Mouse (Mus musculus) embryonic facial prominence, embryonic 12.5 days (tissue): ENCODE measurements around the gene Iqsec1. TPM values are rescaled to one million over a fixed set of nuclear protein-coding genes. Genes with fewer than 3 reads are reported as not detected.

Source experiments
- ATAC-seq: fragments of 200-750 bp; cut with Nextera tagmentation; 2 replicates; pipeline ENCODE4 v1.8.0; 2017; ENCODE audit not compliant: insufficient number of reproducible peaks, insufficient read depth, low FRiP score, low TSS enrichment
- H3K27ac ChIP-seq: fragments of 300-500 bp; sonication (generic); 2 replicates; pipeline ENCODE4 v1.5.1; 2016; ENCODE audit warnings: mild to moderate bottlenecking
- H3K27me3 ChIP-seq: fragments of 300-500 bp; sonication (generic); 2 replicates; pipeline ENCODE4 v1.6.1; 2016; ENCODE audit warnings: mild to moderate bottlenecking, moderate library complexity
- H3K36me3 ChIP-seq: fragments of 300-500 bp; sonication (generic); 2 replicates; pipeline ENCODE4 v1.6.1; 2016; ENCODE audit warnings: mild to moderate bottlenecking
- H3K4me1 ChIP-seq: fragments of 300-500 bp; sonication (generic); 2 replicates; pipeline ENCODE4 v1.6.1; 2016
- H3K4me2 ChIP-seq: fragments of 300-500 bp; sonication (generic); replicated peaks from 2 replicates; pipeline ENCODE4 v1.6.1; 2016; ENCODE audit warnings: mild to moderate bottlenecking, moderate library complexity
- H3K4me3 ChIP-seq: fragments of 300-500 bp; sonication (generic); 2 replicates; pipeline ENCODE4 v1.5.1; 2016; ENCODE audit warnings: mild to moderate bottlenecking
- H3K9ac ChIP-seq: fragments of 300-500 bp; sonication (generic); 2 replicates; pipeline ENCODE4 v1.6.1; 2016; ENCODE audit warnings: mild to moderate bottlenecking, moderate library complexity
- H3K9me3 ChIP-seq: fragments of 300-500 bp; sonication (generic); 2 replicates; pipeline ENCODE4 v1.6.1; 2016; ENCODE audit warnings: mild to moderate bottlenecking, moderate library complexity
- WGBS: fragments of 180-500 bp; shearing (Covaris S2); methylation state at CpG from one replicate; pipeline ENCODE4 v1.1.7; 2016; 5-methylcytosine and 5-hydroxymethylcytosine counted together
- polyA plus RNA-seq: library from polyadenylated mRNA; unstranded; fragments of >200 nt; fragmentation: Nextera tagmentation; extraction: Ambion mirVana; gene quantifications from 2 replicates; pipeline ENCODE4 v1.2.1, GENCODE M21; 2016

The Iqsec1 gene
- polyA plus RNA-seq, 1 experiment from 2014 or later: 11.0 TPM

DNA sequence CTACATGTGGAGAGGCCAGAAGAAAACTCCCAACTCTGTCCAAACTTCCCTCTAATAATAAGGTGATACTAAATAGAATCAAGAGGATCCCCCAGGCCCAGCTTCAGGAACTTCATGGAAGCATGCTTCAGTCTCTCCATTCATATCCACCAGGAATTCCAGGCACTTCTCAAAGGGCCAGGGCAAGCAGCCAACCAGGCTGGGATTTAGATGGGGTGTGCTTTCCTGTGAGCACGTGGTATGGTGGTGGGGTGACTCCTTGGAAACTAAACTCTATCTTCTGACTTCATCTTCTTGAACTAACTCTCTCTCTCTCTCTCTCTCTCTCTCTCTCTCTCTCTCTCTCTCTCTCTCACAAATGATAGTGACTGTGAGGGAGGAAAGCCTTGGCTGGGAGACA lies 270.8 kb downstream of the Iqsec1 start:
- Histone ChIP-seq H3K9ac (no peak overlapping the region), H3K9me3 (no peaks in the 10 kb centered on the region), H3K4me1 (peaks cover 32% of the 10 kb centered on the region), H3K27me3 (no peaks in the 10 kb centered on the region), H3K36me3 (no peaks in the 10 kb centered on the region), H3K4me3 (no peak overlapping the region), H3K27ac (no peak overlapping the region), H3K4me2 (no peak overlapping the region)
- ATAC-seq: no peak
- 67% methylated on average over 1 of the region's 1 CpGs for WGBS

DNA sequence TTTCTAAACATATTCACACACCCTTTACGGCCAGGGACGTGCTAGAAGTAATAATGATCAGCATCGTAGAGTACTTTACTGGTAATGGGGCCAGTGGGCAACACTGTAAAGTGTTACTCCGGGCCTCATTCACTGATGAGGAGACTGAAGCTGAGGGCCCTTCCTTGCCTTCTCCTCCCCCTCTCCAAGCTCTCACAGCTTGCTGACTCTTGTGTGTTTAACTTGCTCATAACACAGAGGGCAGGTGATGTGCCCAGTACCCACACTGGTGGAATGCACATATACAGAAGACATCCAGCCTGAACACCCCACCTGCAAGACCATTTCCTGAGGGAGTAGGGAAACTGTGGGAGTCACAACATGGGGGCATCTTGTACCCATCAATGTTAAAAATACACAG lies 271.6 kb downstream of the Iqsec1 start:
- 46% methylated on average over 4 of the region's 4 CpGs for WGBS
- no peak for ATAC-seq
- 0 out of 2 replicates have a peak overlapping the region, but pooled peaks have one; percentile 82 for H3K9ac ChIP-seq

DNA sequence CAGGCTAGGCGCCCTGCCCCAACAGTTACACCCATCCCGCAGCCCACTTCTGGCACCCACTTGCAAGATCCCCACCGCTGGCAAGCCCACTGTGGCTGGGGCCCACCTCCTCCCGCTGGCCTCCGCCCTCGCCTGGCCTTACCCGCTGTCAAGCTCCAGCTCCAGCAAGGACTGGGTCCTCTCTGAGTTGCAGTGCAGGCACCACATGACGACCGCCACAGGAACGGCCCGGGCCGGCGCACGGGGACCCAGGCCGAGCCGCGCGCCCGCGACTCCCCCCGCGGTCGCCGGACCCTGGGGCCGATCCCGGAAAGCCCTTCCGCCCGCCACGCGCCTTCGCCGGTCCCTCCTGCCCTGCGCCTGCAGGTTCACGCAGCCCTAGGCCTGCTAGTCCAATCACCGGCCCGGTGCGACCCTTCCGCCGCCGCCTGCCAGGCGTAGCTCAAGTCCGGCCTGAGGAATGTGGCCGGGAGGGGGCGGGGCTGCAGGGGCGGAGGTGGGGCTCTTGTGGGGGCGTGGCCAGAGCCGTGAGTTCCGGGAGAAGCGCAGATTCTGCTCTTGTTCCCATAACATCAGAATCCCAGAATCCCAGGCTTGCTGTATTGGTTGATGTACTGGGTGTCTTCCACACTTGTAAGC lies 272.3 kb downstream of the Iqsec1 start:
- H3K36me3 ChIP-seq: no peaks in the 10 kb centered on the region
- no peaks in the 10 kb centered on the region for H3K27me3 ChIP-seq
- WGBS: under 1% methylated on average over 49 of the region's 49 CpGs
- peak overlapping the region; percentile 77 for H3K4me3 ChIP-seq
- peak overlapping the region; percentile 85 for H3K4me2 ChIP-seq
- no peaks in the 10 kb centered on the region for H3K9me3 ChIP-seq
- H3K9ac ChIP-seq: peak overlapping the region; percentile 82
- H3K4me1 ChIP-seq: peaks cover 47% of the 10 kb centered on the region
- ATAC-seq: peak; percentile 79
- H3K27ac ChIP-seq: peak overlapping the region; percentile 84

More for the DNA sequence above, 271.6 kb downstream of the Iqsec1 start:
- Histone ChIP-seq H3K36me3 (no peaks in the 10 kb centered on the region), H3K27me3 (no peaks in the 10 kb centered on the region), H3K27ac (no peak overlapping the region), H3K9me3 (no peaks in the 10 kb centered on the region), H3K4me3 (peak overlapping the region; percentile 77), H3K4me1 (peaks cover 40% of the 10 kb centered on the region), H3K4me2 (peak overlapping the region; percentile 85)

DNA sequence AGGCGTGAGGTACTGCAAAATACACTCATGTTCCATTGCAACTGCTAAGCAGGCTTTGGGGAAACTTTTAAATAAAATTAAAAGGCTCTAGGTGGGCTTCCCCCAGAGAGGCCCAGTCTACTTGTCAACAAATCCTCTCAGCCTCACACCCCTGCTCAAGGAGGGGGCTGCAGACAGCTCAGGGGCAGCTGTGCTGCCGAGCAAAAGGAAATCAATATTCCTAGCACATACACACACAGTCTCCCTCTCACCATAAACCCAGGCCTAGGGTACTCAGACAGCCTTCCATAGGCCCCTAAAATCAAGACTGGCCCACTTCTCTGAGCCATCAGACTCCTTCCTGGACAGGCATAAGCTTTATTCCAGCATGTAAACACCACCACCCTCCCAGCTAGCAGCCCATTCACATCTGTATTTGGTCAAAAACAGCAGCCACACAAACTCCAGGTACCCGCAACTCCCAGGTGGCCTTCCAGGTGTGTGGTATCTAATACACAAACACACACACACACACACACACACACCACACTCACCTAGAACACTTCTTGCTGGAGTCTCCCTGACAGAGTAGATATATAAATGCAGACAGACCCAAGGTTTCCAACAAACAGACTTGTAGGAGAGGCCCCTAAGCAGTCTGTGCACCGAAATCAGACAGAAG lies 273.1 kb downstream of the Iqsec1 start:
- no peaks in the 10 kb centered on the region for H3K9me3 ChIP-seq
- peak overlapping the region; percentile 85 for H3K4me2 ChIP-seq
- peak overlapping the region; percentile 77 for H3K4me3 ChIP-seq
- H3K36me3 ChIP-seq: no peaks in the 10 kb centered on the region
- peaks cover 52% of the 10 kb centered on the region for H3K4me1 ChIP-seq
- peak overlapping the region; percentile 82 for H3K9ac ChIP-seq
- peak overlapping the region; percentile 84 for H3K27ac ChIP-seq
- no peak for ATAC-seq
- WGBS: 51% methylated on average over 4 of the region's 4 CpGs
- no peaks in the 10 kb centered on the region for H3K27me3 ChIP-seq

DNA sequence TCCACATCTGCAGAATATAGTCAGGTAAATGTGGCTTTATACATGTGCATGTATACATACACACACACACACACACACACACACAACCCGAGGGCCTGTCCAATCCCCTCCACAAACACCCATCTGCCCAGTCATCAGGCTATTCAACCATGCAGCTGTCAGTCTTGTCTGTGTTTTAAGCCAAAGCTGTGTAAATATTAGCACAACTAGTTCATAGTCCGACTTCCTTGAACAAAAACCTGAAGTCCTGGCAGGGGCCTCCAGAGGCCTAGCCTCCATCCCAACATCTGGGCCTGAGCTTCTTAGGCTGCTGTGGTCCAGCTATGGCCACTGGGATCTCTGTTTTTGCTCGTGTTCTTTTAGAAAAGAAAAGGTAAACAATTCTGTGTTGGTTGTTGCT lies 274.8 kb downstream of the Iqsec1 start:
- no peaks in the 10 kb centered on the region for H3K9me3 ChIP-seq
- no peak overlapping the region for H3K4me3 ChIP-seq
- H3K9ac ChIP-seq: no peak overlapping the region
- H3K4me1 ChIP-seq: peaks cover 52% of the 10 kb centered on the region
- WGBS: 57% methylated on average over 3 of the region's 3 CpGs
- no peaks in the 10 kb centered on the region for H3K36me3 ChIP-seq
- ATAC-seq: no peak
- H3K27me3 ChIP-seq: no peaks in the 10 kb centered on the region
- H3K27ac ChIP-seq: no peak overlapping the region
- no peak overlapping the region for H3K4me2 ChIP-seq

DNA sequence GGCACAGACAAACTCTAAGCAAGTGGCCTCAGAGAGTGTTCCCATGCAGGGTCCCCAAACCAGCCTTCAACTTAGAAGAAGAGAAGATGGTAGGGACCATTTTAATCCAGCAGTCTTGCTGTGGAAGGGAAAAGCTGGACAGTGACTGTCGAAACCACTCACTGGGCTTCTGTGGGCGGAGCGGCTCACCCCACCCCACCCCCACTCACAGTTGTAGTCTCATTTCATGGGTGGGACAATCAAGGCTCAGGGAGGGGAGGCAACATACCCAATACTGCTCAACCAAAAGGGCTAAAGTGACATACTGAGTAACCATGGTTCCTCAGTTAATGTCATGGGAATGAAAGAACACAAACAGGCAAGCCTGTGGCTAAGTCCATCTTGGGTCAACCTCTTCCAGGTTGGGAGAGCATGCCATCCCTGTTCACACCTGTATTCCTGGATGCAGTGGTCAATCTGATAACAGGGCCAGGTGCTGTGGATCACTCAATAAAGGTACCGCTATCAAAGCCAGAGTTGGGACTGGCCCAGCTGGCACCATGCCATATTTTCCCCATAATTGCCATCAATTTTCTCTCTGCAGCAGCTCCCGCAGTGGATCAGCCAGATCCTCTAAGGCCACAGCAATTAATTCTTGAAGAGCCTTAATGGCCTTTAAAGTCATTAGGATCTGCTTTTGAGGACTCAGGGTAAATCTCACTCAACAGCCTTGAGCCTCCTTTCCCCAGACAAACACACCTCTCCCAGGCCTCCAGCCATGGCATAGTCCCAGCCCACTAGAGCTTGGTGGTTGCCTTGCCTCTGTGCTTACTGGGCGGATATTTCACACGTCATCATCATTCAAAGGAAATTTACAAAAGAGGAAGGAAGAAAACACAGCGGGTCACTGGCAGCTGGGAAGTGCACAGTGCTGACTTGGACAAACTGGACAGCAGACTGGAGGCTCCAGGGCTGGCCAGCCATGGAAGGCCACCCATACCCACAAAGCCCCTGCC lies 275.7 kb downstream of the Iqsec1 start:
- WGBS: 69% methylated on average over 8 of the region's 8 CpGs
- no peak overlapping the region for H3K4me2 ChIP-seq
- no peak for ATAC-seq
- 0 out of 2 replicates have a peak overlapping the region, but pooled peaks have one; percentile 69 for H3K27ac ChIP-seq
- H3K4me3 ChIP-seq: no peak overlapping the region
- H3K9ac ChIP-seq: no peak overlapping the region
- H3K4me1 ChIP-seq: peaks cover 52% of the 10 kb centered on the region
- H3K9me3 ChIP-seq: no peaks in the 10 kb centered on the region
- H3K36me3 ChIP-seq: no peaks in the 10 kb centered on the region
- H3K27me3 ChIP-seq: no peaks in the 10 kb centered on the region

DNA sequence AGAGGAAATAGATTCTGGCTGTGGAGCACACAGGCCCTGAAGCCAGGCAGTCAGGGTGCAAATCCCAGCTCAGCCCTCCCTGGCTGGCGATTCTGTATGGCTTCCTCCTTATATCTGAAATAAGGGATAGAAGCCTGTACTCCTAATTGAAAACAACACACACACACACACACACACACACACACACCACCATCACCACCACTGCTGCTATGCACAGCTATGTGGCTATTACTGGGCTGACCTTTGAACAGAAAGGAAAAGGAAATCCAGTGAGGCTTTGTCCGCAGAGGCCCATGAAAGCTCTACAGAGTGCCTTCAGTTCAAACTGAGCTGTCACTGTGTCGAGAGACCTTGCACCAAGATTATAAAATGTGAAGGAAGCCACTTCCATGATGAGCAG lies 276.4 kb downstream of the Iqsec1 start:
- peaks cover 56% of the 10 kb centered on the region for H3K4me1 ChIP-seq
- no peaks in the 10 kb centered on the region for H3K9me3 ChIP-seq
- no peak overlapping the region for H3K4me2 ChIP-seq
- no peak for ATAC-seq
- H3K9ac ChIP-seq: no peak overlapping the region
- H3K27me3 ChIP-seq: no peaks in the 10 kb centered on the region
- no peak overlapping the region for H3K4me3 ChIP-seq
- WGBS: 60% methylated on average over 3 of the region's 3 CpGs
- H3K27ac ChIP-seq: peak overlapping the region; percentile 69; the same call in 1 of the 2 replicates
- H3K36me3 ChIP-seq: no peaks in the 10 kb centered on the region

DNA sequence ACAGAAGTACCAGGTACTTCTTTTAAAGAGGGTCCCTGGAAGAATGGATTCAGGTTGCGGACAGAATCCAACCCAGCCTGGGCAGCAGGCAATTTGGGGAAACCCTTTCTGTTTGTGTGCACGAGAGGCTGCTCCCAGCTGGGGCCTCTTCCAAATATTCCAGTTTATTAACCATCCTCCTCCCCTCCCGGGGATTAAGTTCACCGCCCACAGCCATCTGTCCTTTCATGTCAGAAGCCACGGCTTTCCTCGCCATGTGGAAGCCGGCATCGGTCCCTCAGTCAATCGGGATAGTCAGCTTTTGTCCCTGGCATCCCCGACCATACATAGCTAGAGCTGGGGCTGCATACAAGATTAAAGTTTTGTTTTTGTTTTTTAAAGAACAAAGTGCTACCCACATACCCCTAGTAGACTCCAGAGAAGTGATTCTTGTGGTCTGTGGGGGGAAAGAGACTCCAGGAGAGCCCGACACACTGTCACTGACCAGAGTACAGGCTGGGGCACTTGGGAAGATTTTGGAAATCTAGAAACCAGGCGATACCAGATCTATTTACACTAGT lies 276.9 kb downstream of the Iqsec1 start:
- H3K27me3 ChIP-seq: no peaks in the 10 kb centered on the region
- H3K9me3 ChIP-seq: no peaks in the 10 kb centered on the region
- H3K4me3 ChIP-seq: no peak overlapping the region
- no peak overlapping the region for H3K4me2 ChIP-seq
- peaks cover 57% of the 10 kb centered on the region for H3K4me1 ChIP-seq
- H3K36me3 ChIP-seq: no peaks in the 10 kb centered on the region
- 38% methylated on average over 12 of the region's 12 CpGs for WGBS
- no peak for ATAC-seq
- H3K9ac ChIP-seq: no peak overlapping the region
- H3K27ac ChIP-seq: peak overlapping the region; percentile 69

DNA sequence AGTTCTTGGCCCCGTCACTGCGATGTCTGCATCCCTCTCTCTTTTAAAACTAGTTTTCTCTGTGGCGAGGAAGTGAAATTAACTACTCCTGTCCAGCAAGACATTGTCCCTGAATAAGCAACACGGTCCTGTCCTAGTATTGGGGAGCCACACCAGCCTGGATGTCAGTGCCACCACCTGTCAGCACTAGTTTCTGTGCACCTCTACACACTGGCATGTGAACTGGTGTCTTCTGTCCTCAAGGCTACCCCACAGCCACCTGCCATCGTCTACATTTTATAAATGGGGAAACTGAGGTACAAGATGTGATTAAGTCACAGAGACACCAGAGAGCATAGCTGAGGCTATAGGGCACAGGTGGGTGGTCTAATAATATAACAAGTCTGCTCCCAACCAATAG lies 277.7 kb downstream of the Iqsec1 start:
- no peak overlapping the region for H3K27ac ChIP-seq
- peaks cover 60% of the 10 kb centered on the region for H3K4me1 ChIP-seq
- WGBS: 87% methylated on average over 5 of the region's 5 CpGs

DNA sequence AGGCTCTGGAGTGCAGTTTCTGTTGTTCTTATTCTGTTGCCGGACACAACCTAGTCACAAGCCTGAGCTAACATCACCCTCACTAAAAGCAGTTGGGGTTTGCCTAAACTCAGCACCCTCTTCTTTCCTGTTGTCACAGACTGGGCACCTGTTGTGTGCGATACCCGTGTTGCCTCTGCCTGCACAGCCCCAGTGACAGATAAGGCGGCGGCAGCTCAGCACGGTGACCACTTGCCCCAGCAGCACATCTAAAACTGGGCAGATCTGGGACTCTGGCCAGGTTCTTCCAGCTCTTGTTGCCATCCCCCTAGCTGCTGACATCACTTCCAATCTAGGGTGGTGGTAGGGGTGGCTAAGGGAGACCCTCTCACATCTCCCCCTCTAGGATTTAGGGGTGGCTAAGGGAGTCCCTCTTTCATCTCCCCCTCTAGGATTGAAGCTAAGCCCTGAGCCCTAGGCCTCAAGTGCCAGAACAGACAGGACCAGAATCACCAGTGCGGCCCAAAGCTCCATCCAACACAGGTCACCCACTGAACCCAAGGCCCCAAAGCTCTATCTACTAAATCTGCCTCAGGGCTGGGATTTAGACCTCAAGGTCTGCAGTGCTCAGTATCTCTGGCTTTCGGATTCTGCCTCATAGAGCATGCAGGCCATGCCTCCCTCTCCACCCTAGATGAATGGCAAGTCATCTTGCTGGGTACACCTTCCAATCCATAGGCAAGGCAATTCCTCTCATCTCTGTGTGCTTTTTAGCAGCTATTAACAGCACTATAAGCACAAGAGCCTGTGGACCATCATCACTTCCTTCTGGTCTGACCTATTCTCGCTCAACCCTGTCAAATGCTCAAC lies 278.3 kb downstream of the Iqsec1 start:
- Histone ChIP-seq H3K9me3 (no peaks in the 10 kb centered on the region), H3K27ac (no peak overlapping the region), H3K27me3 (no peaks in the 10 kb centered on the region), H3K4me1 (peaks cover 54% of the 10 kb centered on the region), H3K4me2 (no peak overlapping the region), H3K36me3 (no peaks in the 10 kb centered on the region), H3K4me3 (no peak overlapping the region), H3K9ac (no peak overlapping the region)
- 84% methylated on average over 9 of the region's 9 CpGs for WGBS
- no peak for ATAC-seq

More for the DNA sequence above, 277.7 kb downstream of the Iqsec1 start:
- Histone ChIP-seq H3K4me2 (no peak overlapping the region), H3K9me3 (no peaks in the 10 kb centered on the region), H3K9ac (no peak overlapping the region), H3K4me3 (no peak overlapping the region), H3K27me3 (no peaks in the 10 kb centered on the region), H3K36me3 (no peaks in the 10 kb centered on the region)
- no peak for ATAC-seq
